Mouse (Mus musculus) lung, embryonic 16.5 days (tissue): ENCODE measurements around the gene Spo11. TPM values are rescaled to one million over a fixed set of nuclear protein-coding genes. Genes with fewer than 3 reads are reported as not detected.
A peak's percentile ranks its signal among the peaks of the same experiment; 100 is the strongest.

ENCODE experiments used
- ATAC-seq: fragments of 200-750 bp; cut with Nextera tagmentation; 2 replicates; pipeline ENCODE4 v1.8.0; 2017; ENCODE audit warnings: low read depth, mild to moderate bottlenecking, moderate library complexity
- H3K27ac ChIP-seq: fragments of 300-500 bp; sonication (generic); 2 replicates; pipeline ENCODE4 v1.5.1; 2014; ENCODE audit warnings: mild to moderate bottlenecking, control low read depth, low read length
- H3K27me3 ChIP-seq: fragments of 300-500 bp; sonication (generic); 2 replicates; pipeline ENCODE4 v1.6.1; 2014; ENCODE audit warnings: low read depth, low read length, mixed read lengths; ENCODE audit not compliant: control insufficient read depth, insufficient read depth
- H3K36me3 ChIP-seq: fragments of 300-500 bp; sonication (generic); 2 replicates; pipeline ENCODE4 v1.6.1; 2014; ENCODE audit warnings: low read length; ENCODE audit not compliant: control insufficient read depth, insufficient read depth
- H3K4me1 ChIP-seq: fragments of 300-500 bp; sonication (generic); replicated peaks from 2 replicates; pipeline ENCODE4 v1.6.1; 2014; ENCODE audit warnings: low read length, mixed read lengths; ENCODE audit not compliant: control insufficient read depth, insufficient read depth
- H3K4me2 ChIP-seq: fragments of 300-500 bp; sonication (generic); 2 replicates; pipeline ENCODE4 v1.6.1; 2014; ENCODE audit warnings: low read depth, low read length, control low read depth
- H3K4me3 ChIP-seq: fragments of 300-500 bp; sonication (generic); 2 replicates; pipeline ENCODE4 v1.5.1; 2014; ENCODE audit warnings: mild to moderate bottlenecking, low read length, control low read depth
- H3K9ac ChIP-seq: fragments of 300-500 bp; sonication (generic); 2 replicates; pipeline ENCODE4 v1.6.1; 2014; ENCODE audit warnings: low read length, control low read depth
- H3K9me3 ChIP-seq: fragments of 300-500 bp; sonication (generic); 2 replicates; pipeline ENCODE4 v1.6.1; 2016; ENCODE audit warnings: low read length; ENCODE audit not compliant: control insufficient read depth
- WGBS: fragments of 180-500 bp; shearing (Covaris S2); extraction: QIAGEN DNeasy Blood & Tissue Kit; methylation state at CpG from one replicate; pipeline ENCODE4 v1.1.7; 2014; 5-methylcytosine and 5-hydroxymethylcytosine counted together
- polyA plus RNA-seq: library from polyadenylated mRNA; unstranded; fragments of >200 nt; fragmentation: Nextera tagmentation; extraction: Ambion mirVana; gene quantifications from 2 replicates; pipeline ENCODE4 v1.2.1, GENCODE M21; 2015

Gene Spo11
- polyA plus RNA-seq, result 0.21 and 0.30 TPM in 2 replicates

GRCm38 (mm10) chr2:172977409-172978130 lies at the start of gene Spo11:
Gene Spo11 (plus strand): TSS chr2:172977700.
- Histone ChIP-seq H3K4me3 (peak within 1 kb of the TSS; percentile 18), H3K27me3 (no peaks in the 10 kb centered on the region), H3K27ac (peak within 1 kb of the TSS; percentile 42; the same call in 1 of the 2 replicates), H3K4me1 (peaks cover 7% of the 10 kb centered on the region), H3K9ac (peak within 1 kb of the TSS; percentile 8; the same call in 1 of the 2 replicates), H3K4me2 (peak within 1 kb of the TSS; percentile 11), H3K36me3 (no peaks in the 10 kb centered on the region), H3K9me3 (peaks cover 4% of the 10 kb centered on the region; the same call in 1 of the 2 replicates)
- WGBS, result 21% methylated on average over 14 of the region's 14 CpGs
- ATAC-seq, result peak; percentile 53

DNA sequence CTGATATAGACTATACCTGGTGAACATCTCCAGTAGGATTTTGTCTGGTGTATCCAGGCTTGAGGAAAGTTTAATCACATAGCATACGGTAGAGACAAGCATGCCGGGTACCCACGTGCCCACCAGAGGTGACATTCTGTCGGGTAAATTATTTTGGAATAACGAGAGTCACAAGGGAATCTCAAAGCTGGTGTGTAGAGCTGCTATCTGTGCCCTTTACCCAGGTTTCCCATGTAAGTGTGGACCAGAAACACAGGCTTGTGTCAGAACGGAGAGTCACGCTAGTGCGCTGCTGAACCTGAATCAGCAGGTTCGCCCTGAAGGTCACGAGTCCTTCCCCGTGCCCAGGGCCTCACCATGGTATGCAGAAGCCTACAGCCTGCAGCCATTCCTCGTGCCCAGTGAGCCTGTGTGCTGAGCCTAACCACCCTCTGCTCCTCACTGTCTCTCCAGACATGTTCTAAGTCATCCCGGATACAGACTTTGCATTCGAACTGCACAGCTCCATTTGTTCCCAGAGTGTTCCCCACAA lies 47.5 kb upstream of the Spo11 start:
- Histone ChIP-seq H3K4me2 (no peak overlapping the region), H3K9me3 (no peaks in the 10 kb centered on the region), H3K4me3 (no peak overlapping the region), H3K27ac (no peak overlapping the region), H3K36me3 (no peaks in the 10 kb centered on the region), H3K27me3 (no peaks in the 10 kb centered on the region), H3K4me1 (peaks cover 14% of the 10 kb centered on the region), H3K9ac (no peak overlapping the region)
- no peak for ATAC-seq
- WGBS, result 80% methylated on average over 14 of the region's 14 CpGs

- WGBS, result 70% methylated on average over 17 of the region's 17 CpGs
- ATAC-seq, result no peak
- peaks cover 24% of the 10 kb centered on the region for H3K4me1 ChIP-seq
These were observed 46.2 kb upstream of the Spo11 start for GRCm38 (mm10) chr2:172931137-172931898.

DNA sequence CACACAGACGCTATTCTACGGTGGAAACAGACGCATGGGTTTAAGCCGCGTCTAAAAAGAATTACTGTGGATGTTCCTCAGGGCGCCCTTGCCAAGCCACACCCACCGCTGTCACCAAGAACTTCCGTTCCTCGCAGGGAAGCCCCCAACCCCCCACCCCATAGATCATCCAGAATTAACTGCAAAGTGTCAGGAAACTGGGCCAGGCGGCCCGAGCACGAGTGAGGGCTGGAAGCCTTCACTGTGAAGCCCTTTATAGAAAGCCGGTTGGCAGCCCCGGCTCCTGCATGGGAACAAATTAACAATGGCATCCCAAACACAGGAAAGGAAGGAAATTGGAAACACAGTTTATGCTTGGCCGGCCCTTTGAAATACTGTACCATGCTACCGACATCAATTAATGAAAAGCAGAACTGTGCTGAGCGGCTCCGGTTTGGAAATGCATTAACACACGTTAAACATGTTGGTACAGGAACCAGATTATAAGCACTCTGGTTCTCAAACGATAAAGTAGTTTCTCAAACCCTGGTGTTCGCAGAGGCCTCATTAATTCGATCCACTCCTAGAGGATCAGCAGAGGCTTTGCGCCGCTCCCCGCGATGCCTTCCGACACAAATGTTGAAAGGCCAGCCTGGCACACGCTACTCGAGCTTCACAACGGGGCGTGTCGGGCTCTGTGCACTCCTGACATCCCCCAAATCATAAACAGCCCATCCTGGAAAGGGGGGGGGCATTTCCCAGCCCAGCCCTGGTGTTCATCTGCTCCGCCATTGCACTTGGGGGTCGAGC lies 43.7 kb upstream of the Spo11 start:
- peaks cover 30% of the 10 kb centered on the region for H3K4me1 ChIP-seq
- WGBS, result 10% methylated on average over 34 of the region's 34 CpGs
- ATAC-seq, result peak; percentile 76
- H3K9ac ChIP-seq, result peak overlapping the region; percentile 43
- peak overlapping the region; percentile 53 for H3K4me2 ChIP-seq
- H3K4me3 ChIP-seq, result peak overlapping the region; percentile 16
- H3K9me3 ChIP-seq, result no peaks in the 10 kb centered on the region
- H3K27me3 ChIP-seq, result peaks cover 13% of the 10 kb centered on the region
- peak overlapping the region; percentile 45 for H3K27ac ChIP-seq
- no peaks in the 10 kb centered on the region for H3K36me3 ChIP-seq

More at GRCm38 (mm10) chr2:172931137-172931898, 46.2 kb upstream of the Spo11 start:
- H3K9ac ChIP-seq, result no peak overlapping the region
- H3K9me3 ChIP-seq, result no peaks in the 10 kb centered on the region
- no peaks in the 10 kb centered on the region for H3K36me3 ChIP-seq
- H3K27ac ChIP-seq, result no peak overlapping the region
- H3K4me2 ChIP-seq, result no peak overlapping the region
- H3K27me3 ChIP-seq, result no peaks in the 10 kb centered on the region; the same call in 1 of the 2 replicates
- no peak overlapping the region for H3K4me3 ChIP-seq

- H3K9ac ChIP-seq, result no peak overlapping the region; the same call in 1 of the 2 replicates
- no peaks in the 10 kb centered on the region for H3K36me3 ChIP-seq
- H3K9me3 ChIP-seq, result no peaks in the 10 kb centered on the region
- H3K4me2 ChIP-seq, result peak overlapping the region; percentile 53
- H3K4me3 ChIP-seq, result peak overlapping the region; percentile 16
- peak overlapping the region; percentile 45 for H3K27ac ChIP-seq
- whole genome bisulfite sequencing, result 10% methylated on average over 8 of the region's 8 CpGs
- H3K4me1 ChIP-seq, result peaks cover 34% of the 10 kb centered on the region
- ATAC-seq, result no peak
- H3K27me3 ChIP-seq, result peaks cover 18% of the 10 kb centered on the region
These were observed 43.1 kb upstream of the Spo11 start for GRCm38 (mm10) chr2:172934420-172934788.

GRCm38 (mm10) chr2:172934891-172935740 lies 42.4 kb upstream of the Spo11 start:
- WGBS, result 20% methylated on average over 30 of the region's 30 CpGs
- H3K27ac ChIP-seq, result no peak overlapping the region
- H3K9ac ChIP-seq, result no peak overlapping the region
- no peak for ATAC-seq
- peaks cover 40% of the 10 kb centered on the region for H3K4me1 ChIP-seq
- H3K27me3 ChIP-seq, result peaks cover 23% of the 10 kb centered on the region
- no peak overlapping the region for H3K4me3 ChIP-seq
- no peak overlapping the region for H3K4me2 ChIP-seq
- H3K36me3 ChIP-seq, result no peaks in the 10 kb centered on the region
- H3K9me3 ChIP-seq, result no peaks in the 10 kb centered on the region

DNA sequence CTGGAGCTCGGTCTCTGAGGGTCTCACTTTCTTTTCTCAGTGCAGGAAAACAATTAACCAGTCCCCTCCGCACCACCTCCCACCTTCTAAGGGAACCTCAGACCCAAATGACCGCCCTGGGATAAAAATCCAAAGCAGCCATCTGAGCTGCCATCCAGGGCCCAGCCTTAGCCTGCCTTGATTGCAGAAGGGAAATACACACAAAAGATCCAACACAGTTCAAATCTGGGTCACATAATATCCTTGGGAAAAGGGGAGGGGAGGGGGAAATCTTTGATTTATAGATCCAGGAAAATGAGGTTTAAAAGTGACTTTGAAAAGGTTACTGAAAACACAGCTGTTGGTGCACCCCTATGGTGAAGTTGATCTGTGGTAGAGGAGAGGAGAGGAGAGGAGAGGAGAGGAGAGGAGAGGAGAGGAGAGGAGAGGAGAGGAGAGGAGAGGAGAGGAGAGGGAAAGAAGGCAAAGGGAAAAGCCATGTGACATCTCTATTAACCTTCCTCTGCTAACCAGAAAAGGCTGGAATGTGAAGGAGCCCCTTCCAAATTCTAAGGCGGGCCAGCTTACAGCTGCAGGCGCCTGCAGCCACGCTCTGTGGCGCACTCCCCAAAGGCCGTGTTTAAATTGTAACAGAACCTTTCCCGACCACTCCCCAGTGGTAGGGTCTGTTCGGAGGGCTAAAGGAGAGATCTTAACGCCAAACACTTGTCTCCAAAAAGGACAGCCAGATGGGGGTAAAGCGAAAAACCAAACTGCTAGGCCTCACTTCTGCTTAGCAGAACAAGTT lies 41.5 kb upstream of the Spo11 start:
- H3K27ac ChIP-seq, result no peak overlapping the region
- no peak overlapping the region for H3K4me2 ChIP-seq
- no peaks in the 10 kb centered on the region for H3K9me3 ChIP-seq
- 59% methylated on average over 12 of the region's 12 CpGs for WGBS
- H3K4me1 ChIP-seq, result peaks cover 44% of the 10 kb centered on the region
- H3K36me3 ChIP-seq, result no peaks in the 10 kb centered on the region
- H3K4me3 ChIP-seq, result no peak overlapping the region
- no peak for ATAC-seq
- no peak overlapping the region for H3K9ac ChIP-seq
- peaks cover 23% of the 10 kb centered on the region for H3K27me3 ChIP-seq

GRCm38 (mm10) chr2:172936844-172937243 lies 40.7 kb upstream of the Spo11 start:
- H3K9ac ChIP-seq, result no peak overlapping the region
- H3K9me3 ChIP-seq, result no peaks in the 10 kb centered on the region
- no peaks in the 10 kb centered on the region for H3K36me3 ChIP-seq
- H3K27me3 ChIP-seq, result peaks cover 23% of the 10 kb centered on the region
- no peak overlapping the region for H3K4me3 ChIP-seq
- WGBS, result 83% methylated on average over 5 of the region's 5 CpGs
- no peak overlapping the region for H3K27ac ChIP-seq
- H3K4me2 ChIP-seq, result no peak overlapping the region
- ATAC-seq, result no peak
- H3K4me1 ChIP-seq, result peaks cover 46% of the 10 kb centered on the region
